In the genomic region with DNA sequence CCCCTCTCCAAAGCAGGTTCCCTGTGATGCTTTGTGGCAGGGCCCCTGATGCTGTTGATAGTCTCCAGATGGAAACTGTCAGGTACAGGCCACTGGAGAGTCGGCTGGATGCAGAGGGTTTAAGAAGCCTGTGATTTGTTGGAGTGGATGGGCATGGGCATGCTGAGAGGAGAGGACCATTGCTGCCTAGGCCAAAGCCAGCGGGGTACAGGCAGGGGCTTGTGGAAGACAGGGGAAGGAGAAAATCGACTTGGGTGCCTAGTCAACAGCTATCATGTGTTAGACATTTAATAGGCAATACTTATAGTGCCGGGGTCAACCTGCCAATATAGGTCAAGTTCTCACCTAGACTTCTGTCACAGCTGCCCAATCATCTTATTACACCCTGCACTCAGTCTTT, we compare ENCODE assay signal across 21 mouse cellular contexts.
DNase-seq lines count a peak whose midpoint lies in the region; ATAC-seq and TF ChIP-seq lines count a peak whose summit lies in the region.
"Had no signal": no experiment of that assay in that cellular context is flagged by ENCODE, and none has a peak within 500 bp of the region (broad histone marks: within the 10 kb centered on the region; RNA-seq: fewer than 3 reads in every experiment).

No protein-coding gene starts in this region.

- ATAC-seq in hindbrain, embryonic 15.5 days (ENCODE audit: low FRiP score, low read depth): no peak
- ATAC-seq in hindbrain, postnatal 0 days: no peak
- ATAC-seq: forebrain, embryonic 14.5 days; forebrain, embryonic 16.5 days had no signal

- H3K4me1 ChIP-seq in heart, embryonic 10.5 days: peaks cover 8% of the 10 kb centered on the region; the same call in 1 of the 2 replicates
- H3K4me1 ChIP-seq in hindbrain, embryonic 15.5 days (replicated peaks): peaks cover 11% of the 10 kb centered on the region; the same call in 1 of the 2 replicates
- no peaks in the 10 kb centered on the region for H3K4me1 ChIP-seq in hindbrain, postnatal 0 days (ENCODE audit: insufficient read depth, low read length)
- H3K4me1 ChIP-seq: forebrain, embryonic 12.5 days had no signal

- 49% methylated on average over 4 of the region's 4 CpGs for WGBS in heart, embryonic 10.5 days
- WGBS in hindbrain, embryonic 15.5 days: 80% methylated on average over 4 of the region's 4 CpGs
- WGBS in hindbrain, postnatal 0 days: 83% methylated on average over 4 of the region's 4 CpGs

- H3K27ac ChIP-seq in heart, embryonic 10.5 days: no peak overlapping the region
- peak overlapping the region; percentile 35; the same call in 1 of the 2 replicates for H3K27ac ChIP-seq in hindbrain, embryonic 15.5 days (replicated peaks)
- H3K27ac ChIP-seq in hindbrain, postnatal 0 days: no peak overlapping the region
- H3K27ac ChIP-seq: embryonic facial prominence, embryonic 13.5 days; embryonic facial prominence, embryonic 15.5 days; forebrain, embryonic 10.5 days; forebrain, embryonic 12.5 days had no signal

- no peaks in the 10 kb centered on the region for H3K9me3 ChIP-seq in heart, embryonic 10.5 days
- H3K9me3 ChIP-seq in hindbrain, embryonic 15.5 days: no peaks in the 10 kb centered on the region
- H3K9me3 ChIP-seq in hindbrain, postnatal 0 days (ENCODE audit: low read length): no peaks in the 10 kb centered on the region
- H3K9me3 ChIP-seq: embryonic facial prominence, embryonic 13.5 days; embryonic facial prominence, embryonic 15.5 days; forebrain, embryonic 10.5 days; forebrain, embryonic 12.5 days had no signal

- H3K4me3 ChIP-seq in heart, embryonic 10.5 days: no peak overlapping the region
- no peak overlapping the region for H3K4me3 ChIP-seq in hindbrain, embryonic 15.5 days
- no peak overlapping the region for H3K4me3 ChIP-seq in hindbrain, postnatal 0 days (ENCODE audit: low read length)
- H3K4me3 ChIP-seq: embryonic facial prominence, embryonic 13.5 days; embryonic facial prominence, embryonic 15.5 days; erythroblast, embryonic 14.5 days; forebrain, embryonic 10.5 days; forebrain, embryonic 12.5 days had no signal

- H3K36me3 ChIP-seq in heart, embryonic 10.5 days: no peaks in the 10 kb centered on the region
- no peaks in the 10 kb centered on the region for H3K36me3 ChIP-seq in hindbrain, embryonic 15.5 days
- no peaks in the 10 kb centered on the region for H3K36me3 ChIP-seq in hindbrain, postnatal 0 days (ENCODE audit: insufficient read depth, low read length)
- H3K36me3 ChIP-seq: embryonic facial prominence, embryonic 13.5 days; embryonic facial prominence, embryonic 15.5 days; forebrain, embryonic 10.5 days; forebrain, embryonic 12.5 days had no signal

- H3K27me3 ChIP-seq in heart, embryonic 10.5 days (ENCODE audit: insufficient read depth, poor library complexity, severe bottlenecking): no peaks in the 10 kb centered on the region
- no peaks in the 10 kb centered on the region for H3K27me3 ChIP-seq in hindbrain, embryonic 15.5 days
- H3K27me3 ChIP-seq in hindbrain, postnatal 0 days (ENCODE audit: insufficient read depth, low read length): no peaks in the 10 kb centered on the region
- H3K27me3 ChIP-seq: embryonic facial prominence, embryonic 13.5 days; embryonic facial prominence, embryonic 15.5 days; forebrain, embryonic 12.5 days had no signal

- no peak overlapping the region for H3K4me2 ChIP-seq in hindbrain, embryonic 15.5 days
- no peak overlapping the region for H3K4me2 ChIP-seq in hindbrain, postnatal 0 days (ENCODE audit: low read depth, low read length)
- H3K4me2 ChIP-seq: embryonic facial prominence, embryonic 13.5 days; embryonic facial prominence, embryonic 15.5 days; forebrain, embryonic 12.5 days had no signal

- no peak overlapping the region for H3K9ac ChIP-seq in hindbrain, embryonic 15.5 days
- H3K9ac ChIP-seq in hindbrain, postnatal 0 days (replicated peaks; ENCODE audit: low read length): no peak overlapping the region
- H3K9ac ChIP-seq: embryonic facial prominence, embryonic 13.5 days; embryonic facial prominence, embryonic 15.5 days; forebrain, embryonic 12.5 days had no signal

- intact Hi-C loops in heart, postnatal 36 days (cut with DNase I): no loop called here

- DNase-seq in heart, embryonic 10.5 days (ENCODE audit: low spot score): peak; percentile 67
- no peak for DNase-seq in heart, postnatal 36 days
- DNase-seq in hindbrain, postnatal 0 days (ENCODE audit: low spot score): no peak
- DNase-seq: adrenal gland, adult 2 months; adrenal gland, postnatal 10 days; adrenal gland, postnatal 25 days; cerebellum, adult 11 months; cerebellum, adult 18-20 months; cerebellum, adult 8-10 months; cerebellum, adult 9-11 months; cerebellum, postnatal 14 days; cerebellum, postnatal 36 days; embryo, embryonic 11 days had no signal

- TF ChIP-seq CTCF in hindbrain, postnatal 0 days (IDR thresholded peaks at IDR 0.05; ENCODE audit: low read depth): no peak
